Mouse (Mus musculus) midbrain, postnatal 0 days (tissue): ENCODE measurements around the gene 2010003K11Rik. TPM values are rescaled to one million over a fixed set of nuclear protein-coding genes. Genes with fewer than 3 reads are reported as not detected.
A peak's percentile ranks its signal among the peaks of the same experiment; 100 is the strongest.

Source experiments
- ATAC-seq: fragments of 200-750 bp; cut with Nextera tagmentation; 2 replicates; pipeline ENCODE4 v1.8.0; 2017; ENCODE audit warnings: moderate number of reproducible peaks, mild to moderate bottlenecking, moderate TSS enrichment, moderate library complexity; ENCODE audit not compliant: low FRiP score
- DNase-seq: peaks from one replicate; pipeline ENCODE4 v3.0.0-alpha.2; 2015; ENCODE audit warnings: low spot score
- H3K27ac ChIP-seq: fragments of 300-500 bp; sonication (generic); 2 replicates; pipeline ENCODE4 v1.5.1; 2014; ENCODE audit warnings: low read depth, mild to moderate bottlenecking, low read length, mixed read lengths
- H3K27me3 ChIP-seq: fragments of 300-500 bp; sonication (generic); 2 replicates; pipeline ENCODE4 v1.6.1; 2014; ENCODE audit warnings: low read length, control low read depth, mixed read lengths; ENCODE audit not compliant: insufficient read depth
- H3K36me3 ChIP-seq: fragments of 300-500 bp; sonication (generic); 2 replicates; pipeline ENCODE4 v1.6.1; 2014; ENCODE audit warnings: low read length, control low read depth, mixed read lengths; ENCODE audit not compliant: insufficient read depth
- H3K4me1 ChIP-seq: fragments of 300-500 bp; sonication (generic); 2 replicates; pipeline ENCODE4 v1.6.1; 2014; ENCODE audit warnings: mild to moderate bottlenecking, control low read depth, antibody characterized with exemption, low read length, mixed read lengths; ENCODE audit not compliant: insufficient read depth
- H3K4me2 ChIP-seq: fragments of 300-500 bp; sonication (generic); 2 replicates; pipeline ENCODE4 v1.6.1; 2014; ENCODE audit warnings: low read depth, mild to moderate bottlenecking, low read length, mixed read lengths; ENCODE audit not compliant: poor library complexity, severe bottlenecking
- H3K4me3 ChIP-seq: fragments of 300-500 bp; sonication (generic); 2 replicates; pipeline ENCODE4 v1.5.1; 2014; ENCODE audit warnings: low read depth, mild to moderate bottlenecking, low read length, moderate library complexity
- H3K9ac ChIP-seq: fragments of 300-500 bp; sonication (generic); replicated peaks from 2 replicates; pipeline ENCODE4 v1.6.1; 2014; ENCODE audit warnings: mild to moderate bottlenecking, low read length, moderate library complexity, mixed read lengths; ENCODE audit not compliant: poor library complexity, severe bottlenecking
- H3K9me3 ChIP-seq: fragments of 300-500 bp; sonication (generic); 2 replicates; pipeline ENCODE4 v1.6.1; 2016; ENCODE audit warnings: low read length, control low read depth
- CTCF ChIP-seq: IDR thresholded peaks from 2 replicates; pipeline ENCODE4 v1.5.1; 2016; ENCODE audit warnings: antibody characterized with exemption, mild to moderate bottlenecking
- WGBS: fragments of 180-500 bp; shearing (Covaris S2); extraction: QIAGEN DNeasy Blood & Tissue Kit; methylation state at CpG from one replicate; pipeline ENCODE4 v1.1.7; 2014; 5-methylcytosine and 5-hydroxymethylcytosine counted together
- polyA plus RNA-seq: library from polyadenylated mRNA; unstranded; fragments of >200 nt; fragmentation: Nextera tagmentation; extraction: Ambion mirVana; gene quantifications from 2 replicates; pipeline ENCODE4 v1.2.1, GENCODE M21; 2015
- total RNA-seq: library from RNA; depleted of rRNA; stranded (reverse); fragments of >200 nt; gene quantifications from 2 replicates; pipeline ENCODE4 v1.2.3, GENCODE M21; 2014

The 2010003K11Rik gene
- total and polyA plus RNA-seq, 2 experiments from 2014 or later = not detected

DNA sequence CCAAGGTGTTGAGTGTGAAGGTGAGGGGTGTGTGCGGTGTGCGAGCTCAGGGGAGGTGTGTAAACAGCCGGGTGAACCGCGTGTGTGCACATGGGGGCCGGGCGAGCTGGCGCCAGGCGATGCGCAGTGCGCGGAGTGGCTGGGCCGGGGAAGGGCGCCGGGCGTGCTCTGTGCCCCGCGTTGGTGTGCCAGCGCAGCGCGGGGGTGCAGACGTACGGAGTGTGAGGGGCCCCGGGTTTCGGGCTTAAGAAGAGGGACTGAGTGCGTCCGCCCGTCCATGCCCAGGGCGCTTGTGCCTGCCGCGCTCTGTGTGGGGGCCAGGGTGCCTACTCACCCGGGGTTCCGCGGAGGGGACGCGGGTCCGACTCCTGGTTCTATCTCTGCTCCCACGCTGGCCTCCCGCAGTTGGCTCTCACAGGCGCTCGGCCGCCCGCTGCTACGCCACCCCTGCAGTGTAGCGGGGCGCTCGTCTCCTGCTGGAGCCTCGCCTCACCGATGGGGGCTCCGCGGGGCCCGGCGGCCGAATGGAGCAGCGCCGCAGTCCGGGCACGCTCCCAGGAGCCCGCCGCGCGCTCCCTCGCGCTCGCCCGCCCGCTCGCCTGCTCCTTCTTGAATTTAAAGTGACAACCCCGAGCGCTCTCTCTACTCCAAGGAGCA is 21.7 kb downstream of the 2010003K11Rik start:
- DNase-seq = peak; percentile 54
- WGBS = under 1% methylated on average over 65 of the region's 70 CpGs
- H3K9me3 ChIP-seq = no peaks in the 10 kb centered on the region
- peak overlapping the region; percentile 62 for H3K9ac ChIP-seq
- H3K4me1 ChIP-seq = no peaks in the 10 kb centered on the region
- peak; percentile 22 for TF ChIP-seq CTCF
- peak overlapping the region; percentile 66 for H3K4me3 ChIP-seq
- 0 out of 2 replicates have a peak, but pooled peaks cover 4% of the 10 kb centered on the region for H3K27me3 ChIP-seq
- peak; percentile 79 for ATAC-seq
- no peak overlapping the region; the same call in 1 of the 2 replicates for H3K27ac ChIP-seq
- H3K4me2 ChIP-seq = peak overlapping the region; percentile 94
- H3K36me3 ChIP-seq = no peaks in the 10 kb centered on the region

DNA sequence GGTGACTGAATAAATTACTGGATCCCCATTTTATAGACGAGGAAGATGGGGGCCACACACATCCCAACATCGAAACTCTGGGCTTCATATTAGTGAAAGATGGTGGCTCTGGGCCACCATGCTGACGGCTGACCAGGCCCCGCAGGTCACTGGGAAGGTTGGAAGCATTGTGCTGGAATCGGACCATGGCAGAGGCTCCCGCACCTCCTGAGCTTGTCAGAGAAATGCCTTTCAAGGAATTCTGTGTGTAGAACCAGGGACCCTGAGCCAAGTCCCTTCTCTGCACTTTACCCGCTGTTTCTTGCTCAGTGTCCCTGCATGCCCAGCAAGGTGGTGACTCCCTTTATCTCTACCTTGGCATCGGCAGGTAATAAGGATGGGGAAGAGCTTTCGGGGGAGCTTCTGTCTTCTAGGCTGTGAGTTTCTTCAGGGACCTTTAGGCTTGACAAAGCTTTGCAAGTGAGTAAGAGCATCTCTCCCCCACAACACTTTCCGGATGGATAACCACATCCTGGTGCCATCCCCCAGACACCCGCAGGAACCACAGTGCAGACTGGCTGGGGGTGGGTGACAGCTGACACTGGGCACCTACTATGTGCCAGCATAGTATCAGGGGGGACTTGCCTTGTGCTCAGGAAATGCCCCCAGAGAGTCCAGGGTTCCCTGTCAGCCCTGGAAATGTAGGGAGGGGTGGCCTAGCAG is 23.0 kb downstream of the 2010003K11Rik start:
- no peak for DNase-seq

DNA sequence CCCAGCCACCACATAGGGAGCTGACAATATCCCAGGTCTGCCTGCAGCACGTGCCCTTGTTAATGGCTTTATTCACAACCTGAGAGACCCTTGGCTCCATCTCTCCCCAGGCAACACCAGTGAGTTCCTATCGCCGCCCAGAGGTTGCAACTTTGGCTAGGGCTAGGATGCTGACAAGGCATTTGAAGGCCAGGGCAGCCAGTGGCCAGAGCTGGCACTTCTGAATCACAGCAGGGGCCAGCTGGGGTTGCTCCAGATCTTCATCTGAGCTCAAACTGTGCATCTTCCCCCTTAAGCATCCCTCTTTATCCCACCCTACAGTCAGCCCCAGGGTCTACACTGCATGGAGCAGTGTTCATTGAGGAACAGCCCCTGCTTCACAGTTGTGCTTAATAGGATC is 23.6 kb downstream of the 2010003K11Rik start:
- Histone ChIP-seq H3K27me3 (0 out of 2 replicates have a peak, but pooled peaks cover 4% of the 10 kb centered on the region), H3K4me2 (no peak overlapping the region), H3K9ac (no peak overlapping the region), H3K4me1 (no peaks in the 10 kb centered on the region), H3K9me3 (no peaks in the 10 kb centered on the region), H3K36me3 (no peaks in the 10 kb centered on the region), H3K27ac (no peak overlapping the region), H3K4me3 (no peak overlapping the region)
- DNase-seq (no peak), ATAC-seq (no peak)
- WGBS = 48% methylated on average over 3 of the region's 3 CpGs
- TF ChIP-seq CTCF = no peak

More for the DNA sequence above, 23.0 kb downstream of the 2010003K11Rik start:
- ATAC-seq = no peak
- no peak overlapping the region for H3K4me2 ChIP-seq
- no peaks in the 10 kb centered on the region for H3K9me3 ChIP-seq
- 0 out of 2 replicates have a peak, but pooled peaks cover 4% of the 10 kb centered on the region for H3K27me3 ChIP-seq
- no peak overlapping the region for H3K27ac ChIP-seq
- 76% methylated on average over 11 of the region's 11 CpGs for WGBS
- H3K4me1 ChIP-seq = no peaks in the 10 kb centered on the region
- no peak overlapping the region for H3K4me3 ChIP-seq
- H3K9ac ChIP-seq = 0 out of 2 replicates have a peak overlapping the region, but pooled peaks have one; percentile 19
- TF ChIP-seq CTCF = no peak
- H3K36me3 ChIP-seq = no peaks in the 10 kb centered on the region

DNA sequence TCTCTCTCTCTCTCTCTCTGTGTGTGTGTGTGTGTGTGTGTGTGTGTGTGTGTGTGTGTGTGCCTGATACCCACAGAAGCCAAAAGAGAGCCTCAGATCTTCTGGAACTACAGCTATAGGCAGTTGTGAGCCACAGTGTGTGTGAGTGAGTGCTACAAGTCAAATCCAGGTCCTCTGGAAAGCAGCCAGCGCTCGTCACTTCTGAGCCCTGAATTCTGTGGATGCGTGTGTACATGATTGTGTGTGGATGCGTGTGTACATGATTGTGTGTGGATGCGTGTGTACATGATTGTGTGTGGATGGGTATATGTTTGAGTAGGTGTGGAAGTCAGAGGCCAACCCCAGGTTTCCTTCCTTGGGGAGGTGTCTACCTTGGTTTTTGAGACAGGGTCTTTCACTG is 24.8 kb downstream of the 2010003K11Rik start:
- H3K27ac ChIP-seq = no peak overlapping the region
- no peaks in the 10 kb centered on the region for H3K4me1 ChIP-seq
- DNase-seq (no peak), ATAC-seq (no peak)
- no peak overlapping the region for H3K9ac ChIP-seq
- 0 out of 2 replicates have a peak, but pooled peaks cover 4% of the 10 kb centered on the region for H3K27me3 ChIP-seq
- no peaks in the 10 kb centered on the region for H3K36me3 ChIP-seq
- H3K4me3 ChIP-seq = no peak overlapping the region
- 87% methylated on average over 5 of the region's 5 CpGs for WGBS
- no peaks in the 10 kb centered on the region for H3K9me3 ChIP-seq
- no peak overlapping the region for H3K4me2 ChIP-seq
- TF ChIP-seq CTCF = no peak

DNA sequence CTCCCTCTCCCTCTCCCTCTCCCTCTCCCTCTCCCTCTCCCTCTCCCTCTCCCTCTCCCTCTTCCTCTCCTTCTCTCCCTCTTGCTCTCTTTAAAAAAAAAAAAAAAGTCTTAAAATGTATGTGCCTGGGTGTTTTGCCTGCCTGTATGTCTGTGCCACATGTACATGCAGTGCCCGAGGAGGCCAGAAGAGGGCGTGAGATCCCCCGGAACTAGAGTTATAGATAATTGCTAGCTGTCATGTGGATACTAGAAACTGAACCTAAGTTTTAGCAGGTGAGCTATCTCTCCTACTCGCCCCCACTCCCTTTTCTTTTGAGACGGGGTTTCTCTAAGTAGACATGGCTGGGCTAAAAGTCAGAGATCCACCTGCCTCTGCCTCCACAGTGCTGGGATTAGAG is 30.0 kb downstream of the 2010003K11Rik start:
- DNase-seq (no peak), ATAC-seq (no peak)
- H3K4me1 ChIP-seq = no peaks in the 10 kb centered on the region
- no peak for TF ChIP-seq CTCF
- WGBS = 36% methylated on average over 5 of the region's 5 CpGs
- H3K4me2 ChIP-seq = no peak overlapping the region
- H3K36me3 ChIP-seq = no peaks in the 10 kb centered on the region
- no peak overlapping the region for H3K27ac ChIP-seq
- H3K27me3 ChIP-seq = no peaks in the 10 kb centered on the region
- no peak overlapping the region for H3K4me3 ChIP-seq
- no peaks in the 10 kb centered on the region for H3K9me3 ChIP-seq
- no peak overlapping the region for H3K9ac ChIP-seq

DNA sequence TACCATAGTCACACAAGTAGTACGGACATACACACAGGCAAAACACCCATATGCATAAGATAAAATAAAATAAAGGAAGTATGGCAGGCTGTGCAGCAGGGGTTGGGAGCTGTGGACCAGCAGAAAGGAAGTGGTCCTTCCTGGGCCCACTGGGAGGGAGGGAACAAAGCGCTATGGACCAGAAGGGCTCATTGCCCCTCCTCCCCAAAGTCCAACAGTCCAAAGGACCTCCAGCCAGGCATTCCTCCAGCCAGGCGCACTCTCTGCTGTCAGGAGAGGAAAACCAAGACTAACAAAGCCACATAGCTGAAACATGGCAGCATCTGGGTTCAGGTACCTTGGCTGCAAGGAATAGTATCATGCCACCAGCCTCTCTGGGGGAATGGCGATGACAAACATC is 33.7 kb downstream of the 2010003K11Rik start:
- no peaks in the 10 kb centered on the region for H3K4me1 ChIP-seq
- H3K9me3 ChIP-seq = no peaks in the 10 kb centered on the region
- no peak overlapping the region for H3K4me3 ChIP-seq
- H3K27ac ChIP-seq = no peak overlapping the region
- DNase-seq (no peak), ATAC-seq (no peak)
- H3K27me3 ChIP-seq = no peaks in the 10 kb centered on the region
- 0 out of 2 replicates have a peak, but pooled peaks cover 2% of the 10 kb centered on the region for H3K36me3 ChIP-seq
- no peak for TF ChIP-seq CTCF
- H3K4me2 ChIP-seq = no peak overlapping the region
- no peak overlapping the region for H3K9ac ChIP-seq
- 81% methylated on average over 4 of the region's 4 CpGs for WGBS
